Mouse (Mus musculus) liver, embryonic 14.5 days (tissue): ENCODE results near the gene Zfp13.

Experiments
- CTCF ChIP-seq: IDR thresholded peaks from 2 replicates; pipeline ENCODE4 v1.5.1; 2016; ENCODE audit warnings: antibody characterized with exemption, low read depth, control low read depth
- EP300 ChIP-seq: IDR thresholded peaks from 2 replicates; pipeline ENCODE4 v1.6.1; 2016; ENCODE audit warnings: antibody characterized with exemption, low read depth

- TF ChIP-seq CTCF, result no peak
- no peak for TF ChIP-seq EP300
These were observed 17.8 kb upstream of the Zfp13 start for GRCm38 (mm10) chr17:23617087-23617486.
